Mouse (Mus musculus): Measurements from ENCODE around the gene Lrrc2.

Gene Lrrc2

GRCm38 (mm10) chr9:110951397-110951796 is at the start of gene Lrrc2:
Lrrc2 (plus strand) TSS chr9:110951545.
- no peak for DNase-seq (ENCODE audit: low read depth, low spot score)

DNA sequence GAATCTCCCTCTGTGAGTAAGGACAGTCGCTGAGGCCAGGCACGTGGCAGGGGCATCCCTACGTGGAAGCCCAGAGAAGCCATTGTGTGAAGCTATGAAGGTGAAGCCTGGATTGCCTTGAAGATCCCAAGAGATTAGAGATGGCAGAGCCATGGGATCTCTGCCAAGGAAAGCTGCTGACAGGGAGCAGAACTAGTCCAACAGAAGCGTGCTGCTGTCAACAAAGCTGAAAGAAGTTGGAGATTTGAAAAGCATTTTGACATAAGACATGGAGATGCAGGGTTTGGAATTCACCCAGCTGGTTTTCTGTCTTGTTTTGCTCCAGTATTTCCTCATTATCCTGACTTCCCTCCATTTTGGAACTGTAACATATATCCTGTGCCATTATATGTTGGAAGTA is 49.1 kb upstream of the Lrrc2 start:
- DNase-seq (ENCODE audit: low read depth, low spot score) = no peak

- no peak for DNase-seq (ENCODE audit: low read depth, low spot score)
These were observed 44.0 kb upstream of the Lrrc2 start for GRCm38 (mm10) chr9:110907201-110907837.

DNA sequence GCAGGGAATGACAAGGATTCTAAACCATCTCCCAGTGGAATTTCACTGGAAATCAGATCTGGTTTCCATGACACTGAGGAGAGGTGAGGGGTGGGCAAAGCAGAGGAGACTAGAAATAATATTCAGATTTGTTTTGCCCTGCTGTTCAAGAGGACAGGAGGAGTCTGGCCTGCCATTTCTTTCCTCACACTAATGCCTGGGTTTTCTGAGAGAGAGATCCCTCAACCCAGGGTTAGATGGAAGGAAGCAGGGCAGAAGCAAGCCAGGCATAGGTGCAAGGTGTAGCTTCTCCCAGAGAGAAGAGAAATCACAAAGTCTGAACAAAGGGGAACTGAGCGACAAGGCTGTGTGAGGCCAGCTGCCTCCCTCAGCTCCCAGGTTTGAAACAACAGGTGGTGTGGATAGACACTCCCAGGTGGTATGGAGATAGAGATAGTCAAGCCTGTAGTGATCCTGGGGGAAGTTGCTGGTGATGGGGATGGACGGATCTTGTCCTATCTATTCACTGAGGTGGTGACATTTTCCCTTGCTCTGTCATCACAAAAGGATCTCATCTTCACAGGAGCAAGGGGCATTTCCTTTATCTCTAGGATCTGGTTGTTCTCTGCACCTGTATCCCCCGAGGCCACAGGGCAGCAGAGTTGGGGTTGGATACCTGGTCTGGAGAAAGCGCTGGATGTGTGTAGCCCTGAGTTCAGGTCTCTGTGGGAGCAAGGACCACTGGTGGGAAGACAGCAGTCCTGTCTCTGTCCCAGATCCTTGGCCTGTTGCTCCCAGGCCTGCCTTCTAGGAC is 43.3 kb upstream of the Lrrc2 start:
- DNase-seq (ENCODE audit: low read depth, low spot score) = no peak

DNA sequence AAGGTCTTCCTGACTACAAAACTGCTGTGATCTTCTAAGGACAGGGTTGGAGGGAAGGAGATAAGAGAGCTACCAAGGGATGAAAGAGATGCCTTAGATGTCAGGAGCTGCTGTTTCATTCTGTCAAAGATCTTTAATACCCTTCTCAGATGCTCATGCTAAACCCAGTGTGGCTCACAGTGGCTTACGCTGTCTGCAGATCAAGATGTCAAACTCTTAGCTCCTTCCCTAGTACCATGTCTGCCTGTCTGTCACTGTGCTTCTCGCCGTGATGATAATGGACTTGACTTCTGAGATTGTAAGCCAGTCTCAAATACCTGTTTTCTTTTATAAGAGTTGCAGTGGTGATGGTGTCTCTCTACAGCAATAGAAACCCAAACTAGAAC is 42.7 kb upstream of the Lrrc2 start:
- no peak for DNase-seq (ENCODE audit: low read depth, low spot score)

- DNase-seq (ENCODE audit: low read depth, low spot score) = no peak
These were observed 41.9 kb upstream of the Lrrc2 start for GRCm38 (mm10) chr9:110909371-110909967.

DNA sequence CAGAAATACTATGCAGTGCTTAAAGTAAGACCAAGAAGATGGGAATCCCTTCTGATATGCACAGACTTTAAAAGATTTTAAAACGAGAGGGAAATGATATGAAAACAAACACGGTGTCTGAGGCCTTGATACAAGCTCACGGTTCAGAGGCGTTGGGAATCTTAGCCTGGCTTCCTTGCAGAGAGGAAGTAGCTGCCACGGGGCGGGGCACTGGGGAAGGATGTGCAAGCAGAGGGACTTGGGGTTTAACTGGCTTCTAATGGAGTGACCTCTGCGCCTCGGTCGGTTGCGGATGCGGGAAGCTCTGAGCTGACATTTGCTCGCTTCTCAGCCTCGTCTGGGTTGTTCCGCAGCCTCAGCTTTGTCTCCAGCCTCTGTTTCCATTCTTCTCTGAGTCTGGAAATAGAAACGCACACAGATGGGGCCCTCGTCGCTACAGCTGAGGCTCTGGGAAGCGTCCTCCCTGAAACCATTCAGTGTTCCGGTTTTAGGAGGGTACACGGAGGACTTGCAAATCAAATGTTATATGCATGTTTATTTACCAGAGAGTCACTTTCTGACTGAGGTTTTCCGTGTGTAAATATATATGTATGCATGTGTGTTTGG is 36.6 kb upstream of the Lrrc2 start:
- DNase-seq (ENCODE audit: low read depth, low spot score) = no peak

DNA sequence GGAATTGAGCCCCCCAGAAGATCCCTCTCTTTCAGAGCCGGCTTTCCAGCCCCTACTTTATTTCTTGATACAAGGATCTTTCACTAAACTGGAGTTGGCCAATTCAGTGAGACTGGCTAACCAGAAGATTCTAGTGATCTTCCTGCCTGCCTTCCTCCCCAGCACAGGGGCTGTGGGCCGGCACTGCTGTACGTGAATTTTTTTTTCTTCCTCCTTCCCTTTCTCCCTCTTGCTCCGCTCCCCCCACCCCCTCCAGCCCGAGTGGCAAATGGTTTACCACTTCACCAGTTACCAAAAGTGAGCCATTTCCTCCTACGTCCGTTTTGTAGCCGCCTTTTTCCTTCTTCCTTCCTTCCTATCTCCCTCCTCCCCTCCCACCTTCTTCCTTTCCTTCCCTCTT is 35.9 kb upstream of the Lrrc2 start:
- no peak for DNase-seq (ENCODE audit: low read depth, low spot score)

DNA sequence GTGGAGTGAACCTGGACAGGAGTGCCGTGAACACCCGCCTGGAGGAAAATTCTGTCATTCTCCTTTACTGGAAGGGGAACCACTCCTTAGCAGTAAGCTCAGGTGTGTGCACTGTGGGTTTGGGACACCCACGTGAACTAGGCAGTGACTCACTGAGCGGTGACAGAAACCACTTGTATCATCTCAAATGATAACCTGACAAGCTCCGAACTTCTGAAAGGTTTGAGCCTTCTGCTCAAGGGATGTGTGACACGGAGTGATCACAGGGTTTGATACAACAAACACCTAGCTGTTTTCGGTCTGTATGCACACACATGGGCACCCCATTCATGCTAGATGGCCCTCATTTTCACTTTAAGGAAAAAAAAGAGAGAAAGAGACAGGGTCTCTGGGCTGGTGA is 34.6 kb upstream of the Lrrc2 start, which contains the start of gene Fam240a:
Gene Fam240a (minus strand): TSS at position 76 of the 400 bp plus-strand sequence.
- DNase-seq (ENCODE audit: low read depth, low spot score) = no peak

GRCm38 (mm10) chr9:110920665-110921419 is 30.5 kb upstream of the Lrrc2 start:
- no peak for DNase-seq (ENCODE audit: low read depth, low spot score)

GRCm38 (mm10) chr9:110922759-110923158 is 28.6 kb upstream of the Lrrc2 start:
- peak; percentile 42 for DNase-seq (ENCODE audit: low read depth, low spot score)

- no peak for DNase-seq (ENCODE audit: low read depth, low spot score)
These were observed 19.8 kb upstream of the Lrrc2 start for GRCm38 (mm10) chr9:110931573-110931972.

GRCm38 (mm10) chr9:110933850-110934437 is 17.4 kb upstream of the Lrrc2 start:
- no peak for DNase-seq (ENCODE audit: low read depth, low spot score)

DNA sequence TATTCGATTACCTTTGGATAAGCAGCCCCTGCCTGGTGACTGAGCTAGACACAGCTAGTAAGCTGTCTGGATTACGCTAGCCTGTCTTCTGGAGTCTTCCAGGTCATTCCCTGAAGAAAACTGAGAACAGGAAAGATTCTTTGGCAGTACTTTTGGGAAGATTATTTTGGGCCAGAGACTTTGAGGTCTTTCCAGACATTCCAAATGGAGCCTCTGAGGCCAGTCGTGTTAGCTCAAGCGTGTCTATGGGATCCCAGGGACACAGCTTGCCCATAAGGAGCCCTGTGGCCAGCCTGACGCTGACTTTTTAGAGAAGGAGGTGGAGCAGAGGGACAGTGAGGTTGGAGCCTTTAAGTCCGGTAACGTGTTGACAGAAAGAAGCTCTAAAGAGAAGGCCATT is 15.4 kb upstream of the Lrrc2 start:
- DNase-seq (ENCODE audit: low read depth, low spot score) = no peak

DNA sequence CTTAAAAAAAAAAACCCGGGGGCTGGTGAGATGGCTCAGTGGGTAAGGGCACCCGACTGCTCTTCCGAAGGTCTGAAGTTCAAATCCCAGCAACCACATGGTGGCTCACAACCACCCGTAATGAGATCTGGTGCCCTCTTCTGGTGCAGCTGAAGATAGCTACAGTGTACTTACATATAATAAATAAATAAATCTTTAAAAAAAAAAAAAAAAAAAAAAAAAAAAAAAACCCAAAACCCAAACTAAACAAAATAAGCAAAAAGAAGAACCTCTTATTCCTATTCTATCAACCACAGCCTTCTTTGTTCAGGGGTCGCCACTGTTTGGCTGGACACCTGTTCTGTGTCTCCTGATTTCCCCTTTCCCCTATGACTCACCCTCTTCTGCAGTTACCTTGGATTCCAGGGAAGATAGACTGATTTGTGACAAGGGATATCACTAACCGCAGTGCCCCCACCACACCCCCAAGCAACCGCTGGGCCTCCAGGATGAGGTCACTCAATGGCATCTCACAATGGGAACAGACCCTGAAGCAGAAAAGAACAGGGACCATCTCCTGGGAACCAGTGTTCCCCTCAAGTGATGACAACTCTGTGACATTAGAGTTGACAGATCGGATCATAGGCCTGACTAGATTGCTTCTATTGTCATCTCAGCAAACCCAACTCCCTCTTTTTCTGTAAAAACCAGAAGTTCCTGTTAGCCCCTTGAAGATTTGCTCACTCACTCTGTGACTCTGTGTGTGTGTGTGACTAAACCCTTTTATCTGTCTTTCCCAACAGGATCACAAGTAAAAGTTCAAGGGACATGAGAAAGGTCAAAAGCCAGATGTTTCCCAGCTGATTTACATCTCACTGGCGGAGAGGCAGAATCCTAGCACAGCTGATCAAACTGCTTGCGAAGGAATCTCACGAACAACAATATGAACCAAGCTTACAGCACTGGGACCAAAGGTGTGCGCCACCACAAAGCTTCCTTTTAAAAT is 13.5 kb upstream of the Lrrc2 start:
- no peak for DNase-seq (ENCODE audit: low read depth, low spot score)

DNA sequence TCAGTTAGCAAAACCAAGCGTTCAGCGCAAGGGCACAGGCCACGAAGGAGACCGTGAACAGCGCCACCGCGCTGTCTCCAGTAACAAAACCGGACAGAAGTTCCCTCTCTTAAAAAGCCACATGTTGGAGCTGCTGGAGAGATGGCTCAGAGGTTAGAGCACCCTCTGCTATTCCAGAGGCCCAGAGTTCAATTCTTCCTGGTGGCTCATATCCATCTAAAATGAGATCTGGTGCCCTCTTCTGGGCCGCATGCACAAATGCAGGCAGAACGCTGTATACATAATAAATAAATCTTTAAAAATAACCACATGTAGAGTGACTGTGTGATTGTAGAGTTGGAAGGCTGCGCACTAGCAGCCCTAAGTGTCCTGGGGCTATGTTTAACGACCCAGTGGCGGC is 7.1 kb upstream of the Lrrc2 start:
- no peak for DNase-seq (ENCODE audit: low read depth, low spot score)

DNA sequence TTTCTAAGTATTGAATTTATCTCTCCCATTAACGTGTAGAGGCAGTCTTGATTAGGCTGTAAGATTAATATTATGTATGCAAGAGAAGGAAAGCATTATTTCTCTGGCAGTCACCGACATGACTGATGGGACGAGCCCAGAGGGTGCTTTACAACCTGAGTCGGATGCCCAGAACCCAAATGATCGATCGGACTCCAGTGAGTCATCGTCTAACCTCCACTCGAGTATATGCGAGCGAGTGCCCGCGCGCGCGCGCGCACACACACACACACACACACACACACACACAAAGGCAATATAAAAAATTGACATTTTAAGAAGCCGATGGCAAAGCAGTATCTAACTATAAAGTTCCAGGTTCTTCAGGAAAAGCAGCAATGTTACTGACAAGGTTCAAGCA is 6.0 kb upstream of the Lrrc2 start:
- no peak for DNase-seq (ENCODE audit: low read depth, low spot score)

GRCm38 (mm10) chr9:110945926-110946325 is 5.4 kb upstream of the Lrrc2 start, which contains the start of gene Tdgf1:
Tdgf1 (minus strand) TSS chr9:110946158.
- DNase-seq (ENCODE audit: low read depth, low spot score) = peak; percentile 54

GRCm38 (mm10) chr9:110946548-110947044 is 4.7 kb upstream of the Lrrc2 start:
- no peak for DNase-seq (ENCODE audit: low read depth, low spot score)

DNA sequence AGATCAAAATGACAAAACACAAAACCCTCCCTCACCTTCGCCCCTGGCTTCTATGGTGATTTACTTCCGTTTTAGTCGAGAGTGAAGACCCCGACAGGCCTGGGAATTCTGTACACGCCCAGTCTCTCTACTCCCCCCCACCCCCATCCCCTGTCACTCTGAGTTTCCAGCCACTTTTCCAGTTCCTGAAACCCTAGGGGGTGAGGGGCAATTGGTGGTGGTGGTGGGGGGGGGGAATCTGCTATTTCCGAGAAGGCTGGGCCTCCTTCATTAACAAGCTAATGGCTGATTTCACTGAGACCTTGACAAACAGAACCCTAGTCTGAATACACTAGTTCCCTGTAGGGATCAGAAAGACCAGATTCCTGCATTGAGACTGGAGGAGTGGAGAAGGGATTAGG is 4.1 kb upstream of the Lrrc2 start:
- peak; percentile 83 for DNase-seq (ENCODE audit: low read depth, low spot score)
